Mouse (Mus musculus): ENCODE results near the gene Vamp1. TPM values are rescaled to one million over a fixed set of nuclear protein-coding genes. Genes with fewer than 3 reads are reported as not detected.

Vamp1 gene
- polyA plus RNA-seq, 1 experiment from 2014 or later = 7.3 TPM

- H3K4me2 ChIP-seq (ENCODE audit: low read length) = no peak overlapping the region
- no peak overlapping the region for H3K4me3 ChIP-seq (replicated peaks; ENCODE audit: low read length)
- WGBS = 86% methylated on average over 3 of the region's 3 CpGs
- H3K36me3 ChIP-seq (ENCODE audit: control insufficient read depth, insufficient read depth) = no peaks in the 10 kb centered on the region
- H3K27ac ChIP-seq (ENCODE audit: low read length) = no peak overlapping the region
- ATAC-seq = no peak
- no peak overlapping the region for H3K9ac ChIP-seq (replicated peaks; ENCODE audit: low read depth, low read length)
- H3K9me3 ChIP-seq (ENCODE audit: control insufficient read depth, low read length) = no peaks in the 10 kb centered on the region
- no peaks in the 10 kb centered on the region for H3K27me3 ChIP-seq (replicated peaks; ENCODE audit: control insufficient read depth, insufficient read depth, low read length)
- H3K4me1 ChIP-seq (replicated peaks; ENCODE audit: control insufficient read depth, insufficient read depth, low read length) = no peaks in the 10 kb centered on the region
Measured at GRCm38 (mm10) chr6:125222577-125222976, 7.2 kb downstream of the Vamp1 start.

GRCm38 (mm10) chr6:125225518-125226115, 10.3 kb downstream of the Vamp1 start:
- ATAC-seq = no peak
- Histone ChIP-seq H3K27ac (ENCODE audit: low read length) (no peak overlapping the region), H3K4me3 (replicated peaks; ENCODE audit: low read length) (no peak overlapping the region), H3K9ac (replicated peaks; ENCODE audit: low read depth, low read length) (no peak overlapping the region), H3K27me3 (replicated peaks; ENCODE audit: control insufficient read depth, insufficient read depth, low read length) (no peaks in the 10 kb centered on the region), H3K4me2 (ENCODE audit: low read length) (no peak overlapping the region), H3K4me1 (replicated peaks; ENCODE audit: control insufficient read depth, insufficient read depth, low read length) (no peaks in the 10 kb centered on the region), H3K9me3 (ENCODE audit: control insufficient read depth, low read length) (no peaks in the 10 kb centered on the region), H3K36me3 (ENCODE audit: control insufficient read depth, insufficient read depth) (no peaks in the 10 kb centered on the region)
- 80% methylated on average over 5 of the region's 5 CpGs for WGBS

GRCm38 (mm10) chr6:125230571-125230970, 15.2 kb downstream of the Vamp1 start:
- no peaks in the 10 kb centered on the region for H3K36me3 ChIP-seq (ENCODE audit: control insufficient read depth, insufficient read depth)
- 69% methylated on average over 9 of the region's 9 CpGs for WGBS
- H3K4me2 ChIP-seq (ENCODE audit: low read length) = no peak overlapping the region

DNA sequence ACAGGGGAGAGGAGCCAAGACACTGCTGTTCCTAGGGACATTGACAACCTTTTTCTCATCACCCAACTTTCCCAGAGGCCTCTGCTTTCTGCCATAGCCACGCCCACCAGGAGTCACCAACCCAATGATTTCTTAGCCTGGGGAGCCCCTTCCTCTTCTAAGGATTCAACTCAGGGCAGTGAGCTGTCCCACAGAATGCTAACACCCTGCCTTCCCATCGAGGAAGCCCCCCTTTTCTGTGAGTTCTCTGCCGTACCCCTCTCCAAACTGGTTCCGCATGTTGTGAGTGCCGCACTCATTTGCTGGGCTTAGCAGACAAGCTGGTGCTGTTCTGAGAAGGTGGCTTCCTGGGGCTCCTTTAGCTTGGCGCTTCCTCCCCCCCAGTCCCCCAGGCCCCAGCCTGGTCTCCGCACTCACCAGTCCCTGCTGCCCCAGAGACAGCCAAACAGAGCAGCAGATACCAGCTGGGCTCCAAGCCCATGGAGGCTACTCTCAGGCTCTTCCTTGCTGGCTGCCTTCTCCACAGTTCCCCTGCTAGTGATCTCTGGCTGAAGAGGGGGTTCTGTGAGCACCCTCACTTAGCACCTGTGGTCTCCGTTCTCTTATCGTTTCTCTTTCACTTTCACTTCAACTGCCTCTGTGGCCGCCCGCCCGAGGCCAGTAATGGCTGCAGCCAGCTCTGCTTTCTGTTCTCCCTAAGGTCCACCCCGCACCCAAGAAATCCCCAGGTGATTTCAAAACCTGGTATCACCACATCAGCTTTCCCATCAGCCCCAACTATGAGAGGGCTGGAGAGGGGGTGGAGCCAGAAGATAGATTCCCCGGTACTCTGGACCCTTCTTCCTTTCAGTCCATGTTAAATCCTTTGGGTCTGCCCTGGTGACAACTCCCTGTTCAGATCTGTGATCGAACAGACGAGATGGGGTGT, 16.0 kb downstream of the Vamp1 start, which contains the start of gene Tapbpl:
Gene Tapbpl, minus strand, starts transcription at position 744 of the 928 bp plus-strand sequence.
- H3K4me1 ChIP-seq (replicated peaks; ENCODE audit: control insufficient read depth, insufficient read depth, low read length) = peaks cover 14% of the 10 kb centered on the region
- H3K9me3 ChIP-seq (ENCODE audit: control insufficient read depth, low read length) = no peaks in the 10 kb centered on the region
- ATAC-seq = peak; percentile 80
- WGBS = 12% methylated on average over 16 of the region's 16 CpGs
- H3K4me2 ChIP-seq (ENCODE audit: low read length) = peak within 1 kb of the TSS; percentile 73
- H3K4me3 ChIP-seq (replicated peaks; ENCODE audit: low read length) = peak within 1 kb of the TSS; percentile 38
- no peaks in the 10 kb centered on the region for H3K27me3 ChIP-seq (replicated peaks; ENCODE audit: control insufficient read depth, insufficient read depth, low read length)
- 0 out of 2 replicates have a peak within 1 kb of the TSS, but pooled peaks have one; percentile 6 for H3K27ac ChIP-seq (ENCODE audit: low read length)
- H3K9ac ChIP-seq (replicated peaks; ENCODE audit: low read depth, low read length) = peak within 1 kb of the TSS; percentile 59
- no peaks in the 10 kb centered on the region for H3K36me3 ChIP-seq (ENCODE audit: control insufficient read depth, insufficient read depth)

More at GRCm38 (mm10) chr6:125230571-125230970, 15.2 kb downstream of the Vamp1 start:
- no peaks in the 10 kb centered on the region for H3K27me3 ChIP-seq (replicated peaks; ENCODE audit: control insufficient read depth, insufficient read depth, low read length)
- peaks cover 14% of the 10 kb centered on the region for H3K4me1 ChIP-seq (replicated peaks; ENCODE audit: control insufficient read depth, insufficient read depth, low read length)
- no peaks in the 10 kb centered on the region for H3K9me3 ChIP-seq (ENCODE audit: control insufficient read depth, low read length)
- H3K27ac ChIP-seq (ENCODE audit: low read length) = no peak overlapping the region
- H3K4me3 ChIP-seq (replicated peaks; ENCODE audit: low read length) = no peak overlapping the region
- ATAC-seq = no peak
- no peak overlapping the region for H3K9ac ChIP-seq (replicated peaks; ENCODE audit: low read depth, low read length)

DNA sequence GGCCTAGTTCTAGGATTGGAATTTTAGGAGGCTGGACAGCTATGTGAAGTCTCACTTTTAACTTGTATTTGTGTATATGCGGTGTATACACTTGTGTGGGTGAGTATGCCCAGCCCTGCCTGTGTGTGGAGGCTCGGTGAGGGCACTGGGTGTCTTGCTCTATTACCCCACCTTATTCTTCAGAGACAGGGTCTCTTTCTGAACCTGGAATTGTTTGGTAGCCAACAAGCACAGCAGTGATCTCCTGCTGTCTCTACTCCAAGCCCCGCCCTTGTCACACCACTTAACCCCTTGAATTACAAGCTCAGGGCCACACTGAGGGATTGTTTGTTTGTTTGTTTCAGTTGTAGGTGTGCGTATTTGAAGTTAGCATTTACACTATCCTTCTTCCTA, 16.7 kb downstream of the Vamp1 start:
- Histone ChIP-seq H3K4me3 (replicated peaks; ENCODE audit: low read length) (peak overlapping the region; percentile 38), H3K4me2 (ENCODE audit: low read length) (peak overlapping the region; percentile 73), H3K27ac (ENCODE audit: low read length) (no peak overlapping the region), H3K9ac (replicated peaks; ENCODE audit: low read depth, low read length) (peak overlapping the region; percentile 59; the same call in 1 of the 2 replicates), H3K36me3 (ENCODE audit: control insufficient read depth, insufficient read depth) (no peaks in the 10 kb centered on the region), H3K4me1 (replicated peaks; ENCODE audit: control insufficient read depth, insufficient read depth, low read length) (peaks cover 14% of the 10 kb centered on the region), H3K9me3 (ENCODE audit: control insufficient read depth, low read length) (no peaks in the 10 kb centered on the region), H3K27me3 (replicated peaks; ENCODE audit: control insufficient read depth, insufficient read depth, low read length) (no peaks in the 10 kb centered on the region)
- no peak for ATAC-seq
- 71% methylated on average over 4 of the region's 4 CpGs for WGBS

DNA sequence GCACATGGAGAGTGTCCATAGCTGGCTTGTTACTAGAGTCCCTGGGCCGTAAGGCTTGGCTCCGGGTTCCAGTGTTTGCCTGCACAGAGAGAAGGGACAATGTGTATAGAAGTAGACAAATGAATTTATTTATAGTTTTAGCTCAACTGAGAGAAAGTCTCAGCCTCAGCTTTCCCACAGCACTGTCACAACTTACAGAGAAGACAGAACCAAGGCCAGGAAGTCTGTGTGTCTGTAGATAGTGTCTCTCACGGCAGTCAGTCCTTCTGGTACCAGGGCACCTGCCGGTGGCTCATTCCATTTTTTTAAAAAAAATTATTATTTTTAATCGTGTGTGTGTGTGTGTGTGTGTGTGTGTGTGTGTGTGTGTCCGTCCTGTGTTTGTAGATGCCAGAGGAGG, 17.2 kb downstream of the Vamp1 start:
- Histone ChIP-seq H3K4me1 (replicated peaks; ENCODE audit: control insufficient read depth, insufficient read depth, low read length) (peaks cover 14% of the 10 kb centered on the region), H3K27ac (ENCODE audit: low read length) (no peak overlapping the region), H3K27me3 (replicated peaks; ENCODE audit: control insufficient read depth, insufficient read depth, low read length) (no peaks in the 10 kb centered on the region), H3K4me2 (ENCODE audit: low read length) (no peak overlapping the region), H3K9me3 (ENCODE audit: control insufficient read depth, low read length) (no peaks in the 10 kb centered on the region), H3K4me3 (replicated peaks; ENCODE audit: low read length) (no peak overlapping the region), H3K9ac (replicated peaks; ENCODE audit: low read depth, low read length) (no peak overlapping the region), H3K36me3 (ENCODE audit: control insufficient read depth, insufficient read depth) (no peaks in the 10 kb centered on the region)
- WGBS = 84% methylated on average over 6 of the region's 6 CpGs
- ATAC-seq = no peak

GRCm38 (mm10) chr6:125233816-125234519, 18.6 kb downstream of the Vamp1 start:
- no peaks in the 10 kb centered on the region for H3K9me3 ChIP-seq (ENCODE audit: control insufficient read depth, low read length)

GRCm38 (mm10) chr6:125234520-125234828, 19.1 kb downstream of the Vamp1 start:
- no peak overlapping the region for H3K4me2 ChIP-seq (ENCODE audit: low read length)
- H3K9me3 ChIP-seq (ENCODE audit: control insufficient read depth, low read length) = no peaks in the 10 kb centered on the region
- H3K36me3 ChIP-seq (ENCODE audit: control insufficient read depth, insufficient read depth) = no peaks in the 10 kb centered on the region
- ATAC-seq = no peak
- no peak overlapping the region for H3K4me3 ChIP-seq (replicated peaks; ENCODE audit: low read length)
- H3K27me3 ChIP-seq (replicated peaks; ENCODE audit: control insufficient read depth, insufficient read depth, low read length) = no peaks in the 10 kb centered on the region
- 77% methylated on average over 5 of the region's 5 CpGs for WGBS
- H3K4me1 ChIP-seq (replicated peaks; ENCODE audit: control insufficient read depth, insufficient read depth, low read length) = peaks cover 14% of the 10 kb centered on the region
- no peak overlapping the region for H3K9ac ChIP-seq (replicated peaks; ENCODE audit: low read depth, low read length)
- H3K27ac ChIP-seq (ENCODE audit: low read length) = no peak overlapping the region

More at GRCm38 (mm10) chr6:125233816-125234519, 18.6 kb downstream of the Vamp1 start:
- no peaks in the 10 kb centered on the region for H3K36me3 ChIP-seq (ENCODE audit: control insufficient read depth, insufficient read depth)
- H3K4me3 ChIP-seq (replicated peaks; ENCODE audit: low read length) = no peak overlapping the region
- WGBS = 65% methylated on average over 7 of the region's 7 CpGs
- H3K27ac ChIP-seq (ENCODE audit: low read length) = no peak overlapping the region
- H3K4me1 ChIP-seq (replicated peaks; ENCODE audit: control insufficient read depth, insufficient read depth, low read length) = peaks cover 14% of the 10 kb centered on the region
- no peaks in the 10 kb centered on the region for H3K27me3 ChIP-seq (replicated peaks; ENCODE audit: control insufficient read depth, insufficient read depth, low read length)
- ATAC-seq = no peak
- no peak overlapping the region for H3K9ac ChIP-seq (replicated peaks; ENCODE audit: low read depth, low read length)
- H3K4me2 ChIP-seq (ENCODE audit: low read length) = no peak overlapping the region

- ATAC-seq = no peak
- Histone ChIP-seq H3K27me3 (replicated peaks; ENCODE audit: control insufficient read depth, insufficient read depth, low read length) (no peaks in the 10 kb centered on the region), H3K27ac (ENCODE audit: low read length) (no peak overlapping the region)
Measured at GRCm38 (mm10) chr6:125236341-125236740, 21.0 kb downstream of the Vamp1 start.

More at GRCm38 (mm10) chr6:125236341-125236740, 21.0 kb downstream of the Vamp1 start:
- no peaks in the 10 kb centered on the region for H3K36me3 ChIP-seq (ENCODE audit: control insufficient read depth, insufficient read depth)
- no peak overlapping the region for H3K4me2 ChIP-seq (ENCODE audit: low read length)
- no peak overlapping the region for H3K4me3 ChIP-seq (replicated peaks; ENCODE audit: low read length)
- peaks cover 7% of the 10 kb centered on the region for H3K4me1 ChIP-seq (replicated peaks; ENCODE audit: control insufficient read depth, insufficient read depth, low read length)
- WGBS = 39% methylated on average over 6 of the region's 6 CpGs
- H3K9ac ChIP-seq (replicated peaks; ENCODE audit: low read depth, low read length) = no peak overlapping the region
- H3K9me3 ChIP-seq (ENCODE audit: control insufficient read depth, low read length) = no peaks in the 10 kb centered on the region

Data from forebrain, embryonic 16.5 days (tissue).